Mouse (Mus musculus) spleen, postnatal 4 days (tissue): ENCODE measurements around the gene 1110032A03Rik.

ENCODE experiments used
- DNase-seq, 2 experiments: peaks; one replicate each; pipeline ENCODE4 v3.0.0; 2022; ENCODE audit warnings: low spot score in 2 of 2

1110032A03Rik gene

GRCm38 (mm10) chr9:50774991-50775612, at the start of gene 1110032A03Rik, which contains the start of gene Alg9:
Gene 1110032A03Rik (minus strand): TSS chr9:50775520.
Gene Alg9 (plus strand): TSS chr9:50775019.
- DNase-seq, result peak; percentile 90 to 96

GRCm38 (mm10) chr9:50823779-50824453, 48.6 kb upstream of the 1110032A03Rik start:
- DNase-seq, result peak in 1 of 2 experiments; percentile 42

GRCm38 (mm10) chr9:50822216-50822615, 46.9 kb upstream of the 1110032A03Rik start:
- DNase-seq, result no peak

- no peak for DNase-seq
Measured at GRCm38 (mm10) chr9:50821651-50822050, 46.3 kb upstream of the 1110032A03Rik start.

- DNase-seq, result no peak
Measured at GRCm38 (mm10) chr9:50819716-50820115, 44.4 kb upstream of the 1110032A03Rik start.

GRCm38 (mm10) chr9:50818050-50818449, 42.7 kb upstream of the 1110032A03Rik start:
- DNase-seq, result no peak

GRCm38 (mm10) chr9:50816512-50816911, 41.2 kb upstream of the 1110032A03Rik start:
- DNase-seq, result no peak

- no peak for DNase-seq
Measured at GRCm38 (mm10) chr9:50815666-50816065, 40.3 kb upstream of the 1110032A03Rik start.

GRCm38 (mm10) chr9:50813796-50814195, 38.5 kb upstream of the 1110032A03Rik start:
- no peak for DNase-seq

GRCm38 (mm10) chr9:50811746-50812145, 36.4 kb upstream of the 1110032A03Rik start:
- no peak for DNase-seq

- peak in 1 of 2 experiments; percentile 45 for DNase-seq
Measured at GRCm38 (mm10) chr9:50811187-50811586, 35.9 kb upstream of the 1110032A03Rik start.

GRCm38 (mm10) chr9:50809146-50809545, 33.8 kb upstream of the 1110032A03Rik start:
- no peak for DNase-seq

- DNase-seq, result no peak
Measured at GRCm38 (mm10) chr9:50808471-50808870, 33.2 kb upstream of the 1110032A03Rik start.

- peak; percentile 77 to 84 for DNase-seq
Measured at GRCm38 (mm10) chr9:50803055-50803671, 27.8 kb upstream of the 1110032A03Rik start.

- peak; percentile 75 to 81 for DNase-seq
Measured at GRCm38 (mm10) chr9:50800985-50801384, 25.7 kb upstream of the 1110032A03Rik start.

- no peak for DNase-seq
Measured at GRCm38 (mm10) chr9:50798368-50798767, 23.0 kb upstream of the 1110032A03Rik start.

GRCm38 (mm10) chr9:50797641-50798040, 22.3 kb upstream of the 1110032A03Rik start:
- no peak for DNase-seq

- DNase-seq, result no peak
Measured at GRCm38 (mm10) chr9:50796776-50797175, 21.5 kb upstream of the 1110032A03Rik start.

- no peak for DNase-seq
Measured at GRCm38 (mm10) chr9:50795266-50795665, 19.9 kb upstream of the 1110032A03Rik start.

- DNase-seq, result peak; percentile 52 to 79
Measured at GRCm38 (mm10) chr9:50782155-50782554, 6.8 kb upstream of the 1110032A03Rik start.

GRCm38 (mm10) chr9:50776162-50776760, 941 bp upstream of the 1110032A03Rik start:
- DNase-seq, result no peak

GRCm38 (mm10) chr9:50775662-50776126, 374 bp upstream of the 1110032A03Rik start:
- no peak for DNase-seq
